Mouse (Mus musculus): Measurements from ENCODE around the gene Gpd1.
A peak's percentile ranks its signal among the peaks of the same experiment; 100 is the strongest.

DNA sequence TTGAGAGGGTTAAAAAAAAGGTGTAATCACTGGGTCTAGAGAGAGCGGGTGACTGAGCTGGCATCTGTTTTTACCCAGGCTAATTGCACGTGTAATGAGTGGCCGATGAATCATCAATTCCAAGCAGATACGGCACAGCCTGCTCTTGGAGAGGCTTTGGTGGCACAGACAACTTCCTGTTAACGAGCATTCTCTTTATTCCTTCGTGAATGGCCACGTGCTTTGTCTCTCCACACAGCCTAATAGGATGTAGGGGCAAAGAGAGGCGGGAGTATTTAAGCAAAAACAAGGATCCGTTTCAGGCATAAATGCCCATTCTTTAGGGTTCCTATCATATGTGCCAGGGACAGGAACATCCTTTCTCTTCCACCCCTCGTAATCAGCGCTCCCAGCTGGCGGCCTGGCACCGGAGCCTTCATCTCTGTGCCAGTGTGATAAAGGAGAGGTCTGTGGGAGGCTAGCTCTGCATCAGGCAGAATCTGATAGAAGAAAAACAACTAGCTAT lies 1.9 kb upstream of the Gpd1 start:
- no peak for TF ChIP-seq CTCF (IDR thresholded peaks at IDR 0.05; ENCODE audit: low read depth)
- peak; percentile 95 for TF ChIP-seq EP300 (IDR thresholded peaks at IDR 0.05; ENCODE audit: low read depth)

All from liver, postnatal 0 days (tissue).